Mouse (Mus musculus): ENCODE data around the gene Akap6.

The Akap6 gene

DNA sequence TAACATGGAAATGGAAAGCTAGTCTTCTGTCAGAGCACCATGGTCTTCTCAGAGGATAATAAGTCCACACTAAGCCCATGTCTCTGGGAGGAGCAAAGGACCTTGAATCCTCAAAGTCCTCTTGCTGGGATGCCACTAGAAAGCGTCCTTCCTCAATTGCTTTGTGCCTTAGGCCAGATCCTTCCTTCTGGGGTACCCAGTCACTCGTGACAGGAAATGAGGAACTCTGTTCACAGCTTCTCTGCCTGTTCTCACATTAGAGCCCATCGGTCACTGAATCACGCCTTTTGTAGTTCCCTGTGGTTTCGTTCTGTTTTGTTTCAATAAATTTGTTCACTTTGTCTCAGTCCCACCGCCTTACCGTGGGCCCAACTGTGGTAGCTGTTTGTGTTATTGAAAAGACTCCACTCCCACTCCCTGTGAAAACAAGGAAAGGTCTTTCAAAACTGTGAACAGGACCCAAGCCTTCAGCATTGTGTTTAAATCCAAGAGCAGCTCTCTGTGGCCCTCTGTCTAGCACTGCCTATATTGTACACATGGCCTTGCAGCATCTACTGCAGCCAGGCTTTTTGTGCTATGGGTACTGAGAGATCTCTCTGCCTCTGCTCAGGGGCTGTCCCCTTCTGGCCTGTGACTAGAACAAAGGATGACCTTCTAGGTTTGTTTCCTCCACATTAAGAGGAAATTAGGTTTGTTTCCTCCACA is 151.3 kb downstream of the Akap6 start:
- no peak for DNase-seq

DNA sequence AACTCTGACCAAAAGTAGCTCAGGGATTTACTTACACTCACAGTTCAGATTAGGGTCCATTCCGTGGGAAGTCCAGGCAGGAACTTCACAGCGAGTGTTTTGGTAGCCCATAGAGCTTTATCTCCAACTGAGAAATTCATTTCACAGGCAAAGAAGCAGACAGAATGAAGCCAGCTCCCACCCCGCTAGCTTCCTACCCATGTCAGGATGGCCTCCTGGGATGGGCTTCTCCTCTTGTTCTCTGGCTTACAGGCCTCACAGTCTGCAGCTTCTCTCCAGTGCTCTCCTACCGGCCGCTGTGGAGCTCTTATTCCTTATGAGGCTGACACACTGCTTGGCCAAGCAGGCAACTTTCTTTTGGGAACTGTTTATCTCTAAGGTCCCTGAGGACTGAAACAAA is 152.0 kb downstream of the Akap6 start:
- DNase-seq, result no peak

DNA sequence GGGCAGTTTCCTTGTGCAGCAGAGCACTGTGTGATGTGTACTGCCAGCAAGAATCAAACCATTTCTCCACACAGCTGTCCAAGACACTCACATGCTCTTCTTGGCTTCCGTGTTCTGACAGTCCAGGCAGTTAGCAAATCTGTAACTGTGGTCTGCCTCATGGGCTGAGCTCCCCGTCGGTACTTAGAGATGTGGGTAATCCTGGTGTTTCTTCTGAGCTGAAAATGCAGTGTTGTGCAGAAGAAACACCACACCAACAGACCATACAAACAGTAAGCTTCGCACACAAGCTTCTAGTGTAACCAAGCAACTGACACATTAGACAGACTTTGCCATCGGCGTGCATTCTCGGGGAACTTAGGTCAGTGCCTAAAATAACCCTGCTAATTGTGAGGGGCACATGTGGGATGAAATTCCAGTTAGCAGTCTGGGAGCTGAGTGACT is 155.1 kb downstream of the Akap6 start:
- no peak for DNase-seq

DNA sequence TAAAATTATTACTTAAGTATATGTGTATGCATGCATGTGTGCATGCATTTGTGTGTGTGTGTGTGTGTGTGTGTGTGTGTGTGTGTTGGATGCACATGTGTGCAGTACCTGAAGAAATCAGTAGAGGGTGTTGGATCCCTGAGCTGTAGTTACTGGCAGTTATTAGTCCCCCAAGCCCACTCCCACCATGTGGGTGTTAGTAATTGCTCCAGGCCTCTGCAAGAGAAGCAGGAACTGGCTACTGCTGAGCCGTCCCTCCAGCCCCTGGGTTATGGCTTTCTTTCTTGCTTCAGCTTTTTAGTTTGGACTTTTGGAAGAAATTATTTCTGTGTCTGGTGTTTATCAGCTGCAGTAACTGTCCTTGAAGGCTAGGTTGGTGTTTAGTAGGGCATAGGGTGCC is 156.9 kb downstream of the Akap6 start:
- DNase-seq, result no peak

DNA sequence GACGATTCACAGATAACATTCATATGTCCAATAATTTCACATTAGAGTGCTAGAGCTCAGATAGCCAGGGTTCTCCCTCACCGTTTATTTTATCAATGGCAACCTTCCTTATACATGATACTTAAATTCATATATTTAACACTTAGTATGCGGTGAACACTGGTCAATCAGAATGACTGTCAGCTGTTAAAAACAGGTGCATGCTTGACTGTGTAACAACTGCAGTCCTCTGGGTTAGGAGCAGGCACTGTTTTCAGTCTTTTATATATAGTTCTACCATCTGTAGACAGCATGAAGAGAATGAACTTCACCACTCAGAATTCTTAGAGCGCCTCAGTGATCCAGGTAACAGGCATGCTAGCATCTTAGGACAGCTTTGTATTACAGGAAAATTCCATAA is 158.1 kb downstream of the Akap6 start:
- DNase-seq, result no peak

- no peak for DNase-seq
These were observed 162.7 kb downstream of the Akap6 start for GRCm38 (mm10) chr12:52861922-52862321.

GRCm38 (mm10) chr12:52868000-52868624 is 168.9 kb downstream of the Akap6 start:
- DNase-seq, result peak; percentile 17

GRCm38 (mm10) chr12:52871604-52872003 is 172.4 kb downstream of the Akap6 start:
- no peak for DNase-seq

DNA sequence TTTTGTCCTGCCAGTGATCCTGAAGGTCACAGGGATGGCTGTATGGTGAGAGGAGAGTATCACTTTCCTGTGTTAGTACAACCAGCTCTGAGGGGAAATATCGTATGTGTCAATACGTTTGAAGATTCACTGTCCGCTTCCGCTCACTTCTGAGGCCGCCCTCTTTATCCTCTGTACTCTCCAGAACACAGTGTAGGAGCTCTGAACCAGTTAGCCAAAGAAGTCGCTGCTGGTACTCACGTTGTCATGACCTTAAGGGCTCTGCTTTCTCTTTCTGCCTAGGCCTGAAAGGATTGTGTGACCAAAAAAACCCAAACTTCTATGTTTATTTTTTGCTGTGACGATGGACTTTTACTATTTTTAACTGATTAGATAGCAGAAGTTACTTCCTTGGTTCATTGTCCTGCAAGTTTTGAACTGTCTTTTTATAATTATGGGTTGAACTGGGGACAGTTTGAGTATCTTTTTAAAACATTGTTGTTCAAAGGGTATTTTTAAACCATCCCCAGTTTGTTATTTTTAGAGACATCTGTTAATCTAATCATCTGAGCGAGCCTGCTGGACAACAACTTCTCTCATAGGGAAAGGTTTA is 175.2 kb downstream of the Akap6 start:
- no peak for DNase-seq

- DNase-seq, result no peak
These were observed 176.9 kb downstream of the Akap6 start for GRCm38 (mm10) chr12:52876065-52876464.

GRCm38 (mm10) chr12:52876978-52877769 is 178.0 kb downstream of the Akap6 start:
- DNase-seq, result no peak

DNA sequence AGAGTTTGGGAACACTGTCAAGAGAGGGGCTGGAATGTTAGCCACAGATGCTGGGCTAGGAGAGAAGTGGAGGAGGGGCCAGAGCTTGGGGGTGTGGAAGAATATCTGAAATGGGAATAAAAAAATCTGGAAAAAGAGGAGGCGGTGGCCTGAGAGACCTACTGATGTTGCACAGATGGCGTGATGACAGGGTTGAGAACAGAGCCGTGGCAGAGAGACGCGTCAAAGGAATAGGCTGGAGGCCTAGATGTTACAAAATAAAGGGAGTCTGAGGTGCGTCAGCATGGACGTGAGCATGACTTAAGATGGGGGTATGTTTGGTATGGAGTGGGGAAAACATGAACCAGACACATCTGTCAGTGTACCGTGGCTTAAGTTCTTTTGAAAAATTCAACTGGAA is 180.1 kb downstream of the Akap6 start:
- DNase-seq, result peak; percentile 26

- no peak for DNase-seq
These were observed 193.3 kb downstream of the Akap6 start for GRCm38 (mm10) chr12:52892519-52892918.

DNA sequence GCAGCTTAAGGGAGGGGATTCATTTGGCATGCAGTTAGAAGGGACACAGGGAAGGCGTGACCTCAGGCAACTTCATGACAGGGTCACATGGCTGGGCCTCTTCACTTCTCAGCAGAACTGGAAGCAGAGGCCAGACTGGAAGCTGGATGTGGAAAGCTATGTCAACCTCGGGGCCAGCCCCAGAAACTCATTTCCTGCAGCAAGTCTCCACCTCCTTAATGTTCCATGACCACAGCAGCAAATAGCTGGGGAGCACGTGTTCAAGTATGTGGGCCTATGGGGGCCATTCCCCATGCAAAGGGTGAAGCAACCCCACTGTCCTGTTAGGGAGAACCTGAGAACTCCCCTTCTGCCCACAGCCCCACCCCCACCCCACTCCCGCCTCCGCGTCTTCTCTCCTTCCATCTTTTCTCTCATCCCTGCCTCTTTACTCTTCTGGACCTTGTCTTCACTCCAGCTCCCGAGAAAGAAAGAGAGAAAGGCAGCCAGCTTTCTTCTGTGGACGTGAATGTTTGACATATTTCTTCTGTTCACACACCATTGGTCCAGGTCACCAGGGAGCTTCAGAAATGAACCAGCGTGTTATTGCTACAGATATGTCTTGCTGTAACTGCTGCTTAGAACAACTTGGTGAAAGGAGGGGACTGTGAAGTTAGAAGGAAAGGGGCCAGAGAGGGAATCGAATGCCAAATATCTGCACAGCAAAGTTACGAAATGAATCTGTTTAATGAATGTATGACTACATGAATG is 194.6 kb downstream of the Akap6 start:
- no peak for DNase-seq

- peak; percentile 50 for DNase-seq
These were observed 196.7 kb downstream of the Akap6 start for GRCm38 (mm10) chr12:52895672-52896460.

DNA sequence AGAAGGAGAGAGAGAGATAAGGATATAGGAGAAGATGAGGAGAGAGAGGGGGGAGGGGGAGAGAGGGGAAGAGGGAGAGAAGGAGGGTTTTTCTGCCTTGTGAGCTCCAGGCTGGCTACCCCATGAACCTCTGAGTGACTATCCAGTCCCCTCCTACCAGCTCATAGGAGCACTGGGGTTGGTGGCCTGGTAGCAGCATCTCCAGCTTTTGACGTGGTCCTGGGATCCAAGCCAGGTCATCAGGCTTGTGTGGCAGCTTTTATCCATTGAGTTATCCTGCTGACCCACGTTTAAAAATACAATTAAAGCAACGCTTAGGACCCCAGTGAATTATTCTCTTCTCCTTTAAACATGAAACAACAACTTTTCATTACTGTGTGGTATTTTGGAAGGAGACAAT is 197.6 kb downstream of the Akap6 start:
- no peak for DNase-seq

- DNase-seq, result no peak
These were observed 198.9 kb downstream of the Akap6 start for GRCm38 (mm10) chr12:52898130-52898529.

GRCm38 (mm10) chr12:52904046-52904445 is 204.9 kb downstream of the Akap6 start:
- no peak for DNase-seq

DNA sequence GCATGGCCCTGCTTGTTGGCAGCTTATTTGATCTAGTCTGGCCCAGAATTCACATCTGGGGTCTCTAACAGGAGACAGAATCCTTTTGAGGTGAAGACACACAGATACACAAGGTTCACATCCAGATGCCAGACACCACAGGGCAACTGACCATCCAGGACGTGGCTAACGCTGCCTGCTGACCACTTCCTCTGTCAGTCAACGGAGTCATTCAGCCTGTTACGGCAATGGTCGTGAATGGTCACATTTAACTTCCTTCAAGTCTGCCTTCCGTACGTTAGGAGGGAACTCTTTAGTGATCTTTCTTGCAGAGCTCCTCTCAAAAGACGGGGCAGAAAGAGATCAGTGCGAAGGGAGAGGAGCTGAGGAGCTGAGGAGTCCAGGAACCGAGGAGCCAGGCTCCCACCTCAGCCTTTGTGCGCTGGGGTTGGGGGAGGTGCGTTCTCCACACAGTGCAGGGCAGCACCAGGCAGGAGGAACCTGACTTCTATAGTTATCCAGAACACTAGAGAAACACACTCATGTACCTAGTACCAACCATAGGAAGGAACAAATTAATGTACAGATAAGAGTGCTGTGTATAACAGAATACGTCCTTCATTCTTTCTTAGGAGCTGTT is 209.4 kb downstream of the Akap6 start:
- DNase-seq, result no peak

DNA sequence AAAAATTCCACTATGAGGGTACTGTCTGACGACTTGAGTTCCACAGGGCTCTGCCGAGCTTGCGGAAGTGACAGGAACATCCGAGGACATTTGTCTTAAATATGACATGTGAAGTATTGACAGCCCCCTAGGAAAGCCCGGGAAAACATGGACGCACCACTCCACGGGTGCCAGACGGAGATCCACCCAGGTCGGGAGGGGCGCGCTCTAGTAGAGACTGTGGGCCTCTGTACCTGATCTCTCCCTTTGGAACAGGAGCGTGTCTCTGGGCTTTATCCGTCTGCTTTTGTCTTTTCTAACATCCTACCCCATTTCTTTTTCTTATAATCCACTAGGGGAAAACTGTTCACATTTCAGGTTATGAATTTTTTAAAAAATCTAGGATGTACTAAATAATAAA is 211.2 kb downstream of the Akap6 start:
- no peak for DNase-seq

DNA sequence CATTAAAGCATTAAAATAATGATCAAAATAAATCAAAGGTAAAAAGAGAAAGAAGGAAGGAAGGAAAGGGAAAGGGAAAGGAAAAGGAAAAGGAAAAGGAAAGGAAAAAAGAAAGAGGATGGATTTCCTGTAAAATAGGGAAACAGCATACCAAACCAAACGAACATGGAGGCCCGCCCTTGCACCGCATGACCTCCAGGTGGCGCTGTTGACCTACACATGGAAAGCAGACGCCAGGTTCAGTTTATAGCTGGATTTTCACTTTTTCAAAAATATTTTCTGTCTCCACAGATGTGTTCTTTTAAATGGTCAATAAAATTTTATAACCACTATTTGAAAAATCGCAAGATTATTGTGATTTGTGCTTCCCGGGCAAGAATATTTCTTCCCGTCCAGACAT is 211.6 kb downstream of the Akap6 start:
- peak; percentile 76 for DNase-seq
